Mouse (Mus musculus): Measurements from ENCODE around the gene Olfr250. TPM values are rescaled to one million over a fixed set of nuclear protein-coding genes. Genes with fewer than 3 reads are reported as not detected.
"Not testable (repeated sequence)": the region's sequence is repeated elsewhere in the genome, so short reads cannot be mapped to it uniquely, and the experiment has no call there.

Gene Olfr250
- polyA plus RNA-seq (2014; fragmentation: Nextera tagmentation; extraction: Ambion mirVana): not detected in 2 replicates

DNA sequence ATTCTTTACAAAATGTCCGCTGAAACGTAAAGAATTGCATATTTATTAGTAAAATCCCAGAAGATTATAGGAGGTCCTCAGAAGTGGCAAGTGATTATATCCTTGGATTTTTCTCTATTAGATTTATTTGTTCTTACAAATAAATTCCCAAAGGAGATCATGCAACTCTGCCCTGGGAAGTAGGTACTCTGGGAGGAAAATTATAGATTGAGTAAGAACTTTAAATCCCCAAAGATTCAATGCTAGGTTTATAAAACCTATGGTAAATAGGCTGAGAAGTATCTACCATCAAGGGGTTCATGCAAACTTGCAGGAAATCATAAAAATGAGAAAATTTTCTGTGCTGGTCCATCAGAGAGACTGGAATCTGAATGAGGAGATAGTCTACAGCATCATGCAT is at the start of gene Olfr250:
TSS of gene Olfr250 (plus strand) at position 301 of the 400 bp plus-strand sequence.
- Histone ChIP-seq H3K36me3 (ENCODE audit: control insufficient read depth, insufficient read depth, low read length) (no peaks in the 10 kb centered on the region), H3K4me3 (ENCODE audit: low read length) (no peak within 1 kb of the TSS), H3K27ac (ENCODE audit: low read depth, low read length) (no peak within 1 kb of the TSS), H3K27me3 (ENCODE audit: control insufficient read depth, insufficient read depth, low read length) (no peaks in the 10 kb centered on the region), H3K9me3 (ENCODE audit: control insufficient read depth, low read length) (no peaks in the 10 kb centered on the region), H3K9ac (ENCODE audit: low read depth, low read length) (no peak within 1 kb of the TSS), H3K4me1 (ENCODE audit: control insufficient read depth, insufficient read depth, low read length) (no peaks in the 10 kb centered on the region), H3K4me2 (replicated peaks; ENCODE audit: low read depth, low read length) (no peak within 1 kb of the TSS)
- 91% methylated on average over 2 of the region's 2 CpGs for WGBS
- ATAC-seq (ENCODE audit: low FRiP score, low TSS enrichment): no peak

DNA sequence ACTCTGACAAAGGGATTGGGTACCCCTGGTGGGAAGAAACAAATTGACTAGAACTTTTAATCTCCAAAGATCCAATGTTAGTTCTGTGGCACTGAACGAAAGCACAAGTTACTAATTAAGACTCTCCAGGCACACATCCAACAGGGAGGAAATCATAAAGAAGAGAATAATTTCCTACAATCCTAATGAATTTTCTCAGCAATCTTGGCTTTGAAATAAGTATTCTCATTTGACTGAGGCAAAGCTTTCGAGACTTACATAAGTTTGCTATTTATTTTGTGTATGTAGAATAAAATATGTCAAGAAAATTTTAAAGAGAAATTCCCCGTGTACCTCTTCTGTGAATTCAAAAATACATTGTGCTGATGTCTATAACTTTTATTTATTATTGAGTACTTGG is 37.9 kb upstream of the Olfr250 start, which contains the start of gene Olfr25:
TSS of gene Olfr25 (plus strand) at position 301 of the 400 bp plus-strand sequence.
- 81% methylated on average over 3 of the region's 3 CpGs for WGBS
- no peak for ATAC-seq (ENCODE audit: low FRiP score, low TSS enrichment)
- Histone ChIP-seq H3K4me1 (ENCODE audit: control insufficient read depth, insufficient read depth, low read length) (no peaks in the 10 kb centered on the region), H3K4me2 (replicated peaks; ENCODE audit: low read depth, low read length) (no peak within 1 kb of the TSS), H3K27me3 (ENCODE audit: control insufficient read depth, insufficient read depth, low read length) (no peaks in the 10 kb centered on the region), H3K27ac (ENCODE audit: low read depth, low read length) (no peak within 1 kb of the TSS), H3K4me3 (ENCODE audit: low read length) (no peak within 1 kb of the TSS), H3K36me3 (ENCODE audit: control insufficient read depth, insufficient read depth, low read length) (no peaks in the 10 kb centered on the region), H3K9ac (ENCODE audit: low read depth, low read length) (no peak within 1 kb of the TSS), H3K9me3 (ENCODE audit: control insufficient read depth, low read length) (no peaks in the 10 kb centered on the region)

DNA sequence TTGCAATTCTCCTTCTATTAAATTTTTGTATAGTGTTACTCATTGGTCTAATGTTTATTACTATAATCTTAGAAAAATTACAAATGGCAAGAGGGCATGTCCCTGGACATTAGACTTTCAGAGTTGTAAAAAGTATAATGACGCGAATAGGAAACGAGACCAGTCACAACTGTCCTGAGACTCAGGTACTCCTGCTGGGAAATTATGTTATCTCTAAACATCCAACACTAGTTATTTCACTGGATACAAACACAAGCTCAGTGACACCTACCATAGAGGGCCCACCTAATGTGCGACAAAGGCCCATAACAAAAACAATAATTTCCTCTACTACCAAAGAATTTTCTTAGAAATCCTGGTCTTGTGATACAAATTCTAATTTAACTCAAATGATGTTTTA is 18.6 kb upstream of the Olfr250 start, which contains the start of gene Olfr898:
TSS of gene Olfr898 (plus strand) at position 301 of the 400 bp plus-strand sequence.
- no peak within 1 kb of the TSS for H3K4me3 ChIP-seq (ENCODE audit: low read length)
- H3K27me3 ChIP-seq (ENCODE audit: control insufficient read depth, insufficient read depth, low read length): no peaks in the 10 kb centered on the region
- H3K9me3 ChIP-seq (ENCODE audit: control insufficient read depth, low read length): no peaks in the 10 kb centered on the region
- no peak within 1 kb of the TSS for H3K4me2 ChIP-seq (replicated peaks; ENCODE audit: low read depth, low read length)
- H3K27ac ChIP-seq (ENCODE audit: low read depth, low read length): no peak within 1 kb of the TSS
- no peak for ATAC-seq (ENCODE audit: low FRiP score, low TSS enrichment)
- WGBS: 91% methylated on average over 4 of the region's 4 CpGs
- no peak within 1 kb of the TSS for H3K9ac ChIP-seq (ENCODE audit: low read depth, low read length)
- H3K4me1 ChIP-seq (ENCODE audit: control insufficient read depth, insufficient read depth, low read length): no peaks in the 10 kb centered on the region
- no peaks in the 10 kb centered on the region for H3K36me3 ChIP-seq (ENCODE audit: control insufficient read depth, insufficient read depth, low read length)

DNA sequence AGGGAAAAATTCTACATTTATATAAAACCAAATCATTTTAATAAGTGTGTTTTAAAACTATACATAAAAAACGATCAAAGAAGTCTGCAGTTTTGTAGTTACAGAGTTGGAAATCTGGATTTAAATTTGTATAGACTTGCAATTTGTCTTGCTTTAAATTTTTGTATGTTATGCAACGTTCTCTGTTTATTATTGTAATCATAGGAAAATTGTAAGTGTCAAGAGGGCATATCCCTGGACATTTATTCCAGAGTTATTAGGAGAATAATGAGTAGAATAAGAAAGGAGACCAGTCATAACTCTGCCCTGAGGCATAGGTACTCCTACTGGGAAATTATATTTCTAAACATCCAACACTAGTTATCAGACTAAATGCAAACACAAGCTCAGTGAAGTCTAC is 10.1 kb downstream of the Olfr250 start, which contains the start of gene Olfr251:
TSS of gene Olfr251 (plus strand) at position 301 of the 400 bp plus-strand sequence.
- 70% methylated on average over 2 of the region's 2 CpGs for WGBS
- no peak for ATAC-seq (ENCODE audit: low FRiP score, low TSS enrichment)

DNA sequence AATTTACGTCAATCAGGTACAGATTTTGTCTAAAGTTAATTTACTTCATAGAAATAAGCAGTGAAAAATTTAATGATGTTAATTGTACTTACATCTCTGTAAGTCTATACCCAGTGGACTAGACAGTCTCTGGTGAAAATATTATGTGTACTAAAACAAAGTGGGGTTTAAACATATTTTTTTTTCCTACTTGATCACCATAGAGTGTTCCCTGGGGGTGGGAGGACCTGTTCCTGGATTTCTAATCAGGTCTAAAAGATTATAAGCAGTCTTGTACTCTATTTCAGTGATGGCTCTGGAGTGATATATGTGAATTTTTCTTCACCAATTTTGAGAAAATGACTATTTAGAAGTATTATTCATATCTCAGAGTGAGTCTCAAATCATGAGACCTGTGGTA is 34.7 kb downstream of the Olfr250 start, which contains the start of gene Olfr147:
TSS of gene Olfr147 (plus strand) at position 301 of the 400 bp plus-strand sequence.
- Histone ChIP-seq H3K4me3 (ENCODE audit: low read length) (no peak within 1 kb of the TSS), H3K9me3 (ENCODE audit: control insufficient read depth, low read length) (no peaks in the 10 kb centered on the region), H3K4me1 (ENCODE audit: control insufficient read depth, insufficient read depth, low read length) (no peaks in the 10 kb centered on the region), H3K9ac (ENCODE audit: low read depth, low read length) (no peak within 1 kb of the TSS), H3K4me2 (replicated peaks; ENCODE audit: low read depth, low read length) (no peak within 1 kb of the TSS), H3K36me3 (ENCODE audit: control insufficient read depth, insufficient read depth, low read length) (no peaks in the 10 kb centered on the region), H3K27me3 (ENCODE audit: control insufficient read depth, insufficient read depth, low read length) (no peaks in the 10 kb centered on the region), H3K27ac (ENCODE audit: low read depth, low read length) (no peak within 1 kb of the TSS)
- WGBS: 83% methylated on average over 1 of the region's 1 CpGs
- ATAC-seq (ENCODE audit: low FRiP score, low TSS enrichment): no peak

More for the DNA sequence above, 10.1 kb downstream of the Olfr250 start, which contains the start of gene Olfr251:
- Histone ChIP-seq H3K9me3 (ENCODE audit: control insufficient read depth, low read length) (no peaks in the 10 kb centered on the region), H3K36me3 (ENCODE audit: control insufficient read depth, insufficient read depth, low read length) (no peaks in the 10 kb centered on the region), H3K9ac (ENCODE audit: low read depth, low read length) (no peak within 1 kb of the TSS), H3K27ac (ENCODE audit: low read depth, low read length) (no peak within 1 kb of the TSS), H3K4me2 (replicated peaks; ENCODE audit: low read depth, low read length) (no peak within 1 kb of the TSS), H3K4me3 (ENCODE audit: low read length) (no peak within 1 kb of the TSS), H3K4me1 (ENCODE audit: control insufficient read depth, insufficient read depth, low read length) (no peaks in the 10 kb centered on the region), H3K27me3 (ENCODE audit: control insufficient read depth, insufficient read depth, low read length) (no peaks in the 10 kb centered on the region)

DNA sequence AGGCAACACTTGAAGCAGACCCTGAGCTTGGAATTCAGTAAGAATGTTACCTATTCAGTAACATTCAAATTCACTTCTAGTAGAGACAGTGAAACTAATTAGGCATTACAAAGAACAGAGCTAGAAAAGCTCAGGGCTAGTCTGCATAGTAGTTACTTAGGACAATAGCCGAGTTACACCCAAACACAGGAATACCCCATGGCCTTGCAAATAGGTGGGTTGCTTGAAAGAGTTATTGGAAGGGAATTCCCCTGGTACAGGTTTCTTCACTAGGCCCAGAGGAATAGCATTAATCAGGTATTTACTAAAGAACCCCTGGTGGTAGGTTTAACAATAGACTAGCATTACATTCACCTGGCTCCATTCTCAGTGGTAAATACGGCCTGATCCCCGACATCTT is 40.8 kb downstream of the Olfr250 start:
- ATAC-seq (ENCODE audit: low FRiP score, low TSS enrichment); H3K4me1 ChIP-seq (ENCODE audit: control insufficient read depth, insufficient read depth, low read length); H3K9ac ChIP-seq (ENCODE audit: low read depth, low read length); H3K4me3 ChIP-seq (ENCODE audit: low read length); H3K27ac ChIP-seq (ENCODE audit: low read depth, low read length); H3K27me3 ChIP-seq (ENCODE audit: control insufficient read depth, insufficient read depth, low read length); H3K4me2 ChIP-seq (replicated peaks; ENCODE audit: low read depth, low read length); H3K9me3 ChIP-seq (ENCODE audit: control insufficient read depth, low read length); H3K36me3 ChIP-seq (ENCODE audit: control insufficient read depth, insufficient read depth, low read length): not testable (repeated sequence)
- 94% methylated on average over 3 of the region's 3 CpGs for WGBS

DNA sequence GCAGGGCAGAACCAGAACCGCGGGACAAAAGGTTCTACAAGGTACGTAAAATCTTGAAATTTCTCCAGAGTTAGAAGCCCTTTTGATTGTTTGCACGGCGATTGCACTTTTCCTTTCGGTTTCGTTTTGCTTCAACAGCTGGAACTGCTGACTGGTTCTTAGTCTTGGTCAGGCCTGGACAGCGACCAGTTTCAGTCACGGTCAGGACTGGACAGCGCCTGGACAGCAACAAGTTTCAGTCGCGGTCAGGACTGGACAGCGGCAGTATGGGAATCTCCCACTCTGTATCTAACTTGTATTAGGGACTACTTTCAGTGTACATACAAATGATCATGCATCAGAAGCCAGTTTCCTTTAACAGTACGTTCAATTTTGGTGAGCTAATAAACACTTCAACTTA is 46.8 kb downstream of the Olfr250 start:
- H3K4me3 ChIP-seq (ENCODE audit: low read length); H3K9me3 ChIP-seq (ENCODE audit: control insufficient read depth, low read length); H3K27ac ChIP-seq (ENCODE audit: low read depth, low read length); ATAC-seq (ENCODE audit: low FRiP score, low TSS enrichment); H3K27me3 ChIP-seq (ENCODE audit: control insufficient read depth, insufficient read depth, low read length); H3K4me1 ChIP-seq (ENCODE audit: control insufficient read depth, insufficient read depth, low read length); H3K4me2 ChIP-seq (replicated peaks; ENCODE audit: low read depth, low read length); H3K9ac ChIP-seq (ENCODE audit: low read depth, low read length); H3K36me3 ChIP-seq (ENCODE audit: control insufficient read depth, insufficient read depth, low read length): not testable (repeated sequence)
- WGBS: 90% methylated on average over 14 of the region's 14 CpGs

Other genes starting within 250 kb of the Olfr250 start
- gene Olfr890, start 224.4 kb upstream of the Olfr250 start, polyA plus RNA-seq (2014; fragmentation: Nextera tagmentation; extraction: Ambion mirVana): not detected in 2 replicates
- gene Olfr891, start 186.1 kb upstream of the Olfr250 start, polyA plus RNA-seq (2014; fragmentation: Nextera tagmentation; extraction: Ambion mirVana): not detected in 2 replicates
- not detected in 2 replicates for gene Olfr893, start 158.5 kb upstream of the Olfr250 start, polyA plus RNA-seq (2014; fragmentation: Nextera tagmentation; extraction: Ambion mirVana)
- gene Olfr894, start 148.8 kb upstream of the Olfr250 start, polyA plus RNA-seq (2014; fragmentation: Nextera tagmentation; extraction: Ambion mirVana): not detected in 2 replicates
- gene Olfr143, start 114.1 kb upstream of the Olfr250 start, polyA plus RNA-seq (2014; fragmentation: Nextera tagmentation; extraction: Ambion mirVana): not detected in 2 replicates
- not detected in 2 replicates for gene Olfr895, start 99.0 kb upstream of the Olfr250 start, polyA plus RNA-seq (2014; fragmentation: Nextera tagmentation; extraction: Ambion mirVana)
- not detected in 2 replicates for gene Olfr896-ps1, start 75.8 kb upstream of the Olfr250 start, polyA plus RNA-seq (2014; fragmentation: Nextera tagmentation; extraction: Ambion mirVana)
- gene Olfr25, start 37.8 kb upstream of the Olfr250 start, polyA plus RNA-seq (2014; fragmentation: Nextera tagmentation; extraction: Ambion mirVana): not detected in 2 replicates
- gene Olfr898, start 18.5 kb upstream of the Olfr250 start, polyA plus RNA-seq (2014; fragmentation: Nextera tagmentation; extraction: Ambion mirVana): not detected in 2 replicates
- not detected in 2 replicates for gene Olfr251, start 10.2 kb downstream of the Olfr250 start, polyA plus RNA-seq (2014; fragmentation: Nextera tagmentation; extraction: Ambion mirVana)
- not detected in 2 replicates for gene Olfr147, start 34.8 kb downstream of the Olfr250 start, polyA plus RNA-seq (2014; fragmentation: Nextera tagmentation; extraction: Ambion mirVana)
- gene Olfr901, start 62.6 kb downstream of the Olfr250 start, polyA plus RNA-seq (2014; fragmentation: Nextera tagmentation; extraction: Ambion mirVana): not detected in 2 replicates
- not detected in 2 replicates for gene Olfr902, start 80.8 kb downstream of the Olfr250 start, polyA plus RNA-seq (2014; fragmentation: Nextera tagmentation; extraction: Ambion mirVana)
- gene Olfr904, start 96.2 kb downstream of the Olfr250 start, polyA plus RNA-seq (2014; fragmentation: Nextera tagmentation; extraction: Ambion mirVana): not detected in 2 replicates
- gene Olfr905, start 104.2 kb downstream of the Olfr250 start, polyA plus RNA-seq (2014; fragmentation: Nextera tagmentation; extraction: Ambion mirVana): not detected in 2 replicates
- not detected in 2 replicates for gene Olfr906, start 120.2 kb downstream of the Olfr250 start, polyA plus RNA-seq (2014; fragmentation: Nextera tagmentation; extraction: Ambion mirVana)
- gene Olfr907, start 128.9 kb downstream of the Olfr250 start, polyA plus RNA-seq (2014; fragmentation: Nextera tagmentation; extraction: Ambion mirVana): not detected in 2 replicates
- not detected in 2 replicates for gene Olfr911-ps1, start 154.7 kb downstream of the Olfr250 start, polyA plus RNA-seq (2014; fragmentation: Nextera tagmentation; extraction: Ambion mirVana)
- not detected in 2 replicates for gene Olfr910, start 171.0 kb downstream of the Olfr250 start, polyA plus RNA-seq (2014; fragmentation: Nextera tagmentation; extraction: Ambion mirVana)
- gene Olfr912, start 213.3 kb downstream of the Olfr250 start, polyA plus RNA-seq (2014; fragmentation: Nextera tagmentation; extraction: Ambion mirVana): not detected in 2 replicates
- gene Olfr913, start 225.9 kb downstream of the Olfr250 start, polyA plus RNA-seq (2014; fragmentation: Nextera tagmentation; extraction: Ambion mirVana): not detected in 2 replicates
- not detected in 2 replicates for gene Olfr914, start 238.2 kb downstream of the Olfr250 start, polyA plus RNA-seq (2014; fragmentation: Nextera tagmentation; extraction: Ambion mirVana)